Mouse (Mus musculus): Measurements from ENCODE around the gene Olfr764-ps1.

GRCm38 (mm10) chr10:128996523-128997040, 43.1 kb downstream of the Olfr764-ps1 start:
- TF ChIP-seq CTCF (IDR thresholded peaks at IDR 0.05; ENCODE audit: insufficient read depth, low read length) (no peak), POLR2A (IDR thresholded peaks at IDR 0.05; ENCODE audit: borderline replicate concordance, extremely low read depth, low read depth, low read length) (no peak)
